Mouse (Mus musculus) forebrain, embryonic 11.5 days (tissue): ENCODE results near the gene Maml1. TPM values are rescaled to one million over a fixed set of nuclear protein-coding genes. Genes with fewer than 3 reads are reported as not detected.
A peak's percentile ranks its signal among the peaks of the same experiment; 100 is the strongest.

Source experiments
- ATAC-seq: fragments of 200-750 bp; cut with Nextera tagmentation; replicated peaks from 2 replicates; pipeline ENCODE4 v1.8.0; 2017; ENCODE audit warnings: moderate TSS enrichment; ENCODE audit not compliant: low FRiP score
- DNase-seq: peaks from one replicate; pipeline ENCODE4 v3.0.0-alpha.2; 2017; ENCODE audit warnings: low spot score
- H3K27ac ChIP-seq: fragments of 300-500 bp; sonication (generic); 2 replicates; pipeline ENCODE4 v1.5.1; 2014; ENCODE audit warnings: low read depth, low read length
- H3K27me3 ChIP-seq: fragments of 300-500 bp; sonication (generic); 2 replicates; pipeline ENCODE4 v1.6.1; 2014; ENCODE audit warnings: mild to moderate bottlenecking, low read length, mixed read lengths; ENCODE audit not compliant: control insufficient read depth, insufficient read depth
- H3K36me3 ChIP-seq: fragments of 300-500 bp; sonication (generic); 2 replicates; pipeline ENCODE4 v1.6.1; 2014; ENCODE audit warnings: mild to moderate bottlenecking, low read length, moderate library complexity, mixed read lengths; ENCODE audit not compliant: control insufficient read depth, insufficient read depth
- H3K4me1 ChIP-seq: fragments of 300-500 bp; sonication (generic); replicated peaks from 2 replicates; pipeline ENCODE4 v1.6.1; 2014; ENCODE audit warnings: low read length, mixed read lengths; ENCODE audit not compliant: control insufficient read depth, insufficient read depth
- H3K4me2 ChIP-seq: fragments of 300-500 bp; sonication (generic); 2 replicates; pipeline ENCODE4 v1.6.1; 2014; ENCODE audit warnings: low read depth, mild to moderate bottlenecking, low read length, moderate library complexity, mixed read lengths; ENCODE audit not compliant: severe bottlenecking
- H3K4me3 ChIP-seq: fragments of 300-500 bp; sonication (generic); 2 replicates; pipeline ENCODE4 v1.5.1; 2014; ENCODE audit warnings: low read depth, low read length
- H3K9ac ChIP-seq: fragments of 300-500 bp; sonication (generic); 2 replicates; pipeline ENCODE4 v1.6.1; 2014; ENCODE audit warnings: low read length
- H3K9me3 ChIP-seq: fragments of 300-500 bp; sonication (generic); 2 replicates; pipeline ENCODE4 v1.6.1; 2016; ENCODE audit warnings: low read length, mixed read lengths; ENCODE audit not compliant: control insufficient read depth
- WGBS: fragments of 180-500 bp; shearing (Covaris S2); extraction: QIAGEN DNeasy Blood & Tissue Kit; methylation state at CpG from one replicate; pipeline ENCODE4 v1.1.7; 2014; 5-methylcytosine and 5-hydroxymethylcytosine counted together
- polyA plus RNA-seq: library from polyadenylated mRNA; unstranded; fragments of >200 nt; fragmentation: Nextera tagmentation; extraction: Ambion mirVana; gene quantifications from 2 replicates; pipeline ENCODE4 v1.2.1, GENCODE M21; 2014

Maml1 gene
- polyA plus RNA-seq: 10.0 and 11.9 TPM in 2 replicates

DNA sequence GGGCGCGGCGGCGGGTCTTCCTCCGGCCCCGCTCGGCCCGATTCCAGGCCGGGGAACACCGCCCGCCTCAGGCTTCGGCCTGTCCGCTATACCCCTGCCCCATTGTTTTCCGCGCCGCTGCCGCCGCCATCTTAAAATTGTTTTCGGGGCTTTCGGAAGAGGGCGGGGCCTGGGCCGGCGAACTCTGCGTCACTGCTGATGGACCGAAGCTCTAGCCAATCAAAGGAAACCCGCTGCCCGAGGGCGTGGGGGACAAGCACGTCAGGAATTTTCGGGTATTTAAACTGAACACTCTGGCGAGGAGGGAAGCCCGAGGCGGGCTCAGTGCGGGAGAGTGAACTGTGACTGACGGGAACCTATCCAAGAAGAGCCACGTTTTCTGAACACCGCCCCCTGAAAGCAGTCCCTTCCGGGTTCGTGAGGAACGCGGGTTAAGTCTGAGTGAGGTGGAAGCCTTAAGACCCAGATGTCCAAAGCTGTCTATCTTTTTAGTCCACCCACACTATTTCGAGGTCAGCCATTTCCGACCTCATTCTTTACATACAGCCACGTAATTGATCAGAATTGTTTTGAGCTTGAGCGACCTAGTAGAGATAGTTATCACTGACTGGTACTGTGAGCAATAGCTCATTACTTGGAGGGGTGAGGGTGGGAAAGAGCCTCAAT lies at the start of gene Maml1:
Maml1 (minus strand) TSS at position 122 of the 666 bp plus-strand sequence.
- no peaks in the 10 kb centered on the region for H3K9me3 ChIP-seq
- DNase-seq (peak; percentile 99), ATAC-seq (peak; percentile 98)
- peak within 1 kb of the TSS; percentile 99 for H3K9ac ChIP-seq
- WGBS: under 1% methylated on average over 45 of the region's 45 CpGs
- H3K4me3 ChIP-seq: peak within 1 kb of the TSS; percentile 98
- H3K36me3 ChIP-seq: peaks cover 3% of the 10 kb centered on the region; the same call in 1 of the 2 replicates
- H3K27me3 ChIP-seq: no peaks in the 10 kb centered on the region
- peak within 1 kb of the TSS; percentile 95 for H3K27ac ChIP-seq
- peak within 1 kb of the TSS; percentile 78 for H3K4me2 ChIP-seq
- peaks cover 2% of the 10 kb centered on the region; the same call in 1 of the 2 replicates for H3K4me1 ChIP-seq

DNA sequence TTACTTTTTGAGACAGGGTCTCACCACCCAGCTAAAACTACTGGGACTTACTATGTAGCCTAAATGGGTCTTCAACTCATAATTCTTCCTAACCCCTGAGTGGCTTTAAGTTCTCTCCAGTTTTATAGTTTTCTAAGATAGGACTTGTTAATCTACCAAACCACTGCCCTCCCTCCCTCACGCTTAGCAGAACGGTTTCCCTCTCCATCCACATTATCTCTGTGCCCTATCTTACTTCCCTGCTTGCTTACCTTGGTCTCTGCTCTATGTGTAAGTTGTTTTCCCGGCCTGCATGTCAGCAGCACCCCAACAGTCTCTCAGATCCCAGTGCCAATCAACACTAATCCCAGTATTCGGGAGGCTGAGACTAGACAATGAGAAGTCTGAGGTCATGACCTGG lies 44.8 kb upstream of the Maml1 start:
- no peaks in the 10 kb centered on the region for H3K9me3 ChIP-seq
- H3K27me3 ChIP-seq: no peaks in the 10 kb centered on the region
- no peak overlapping the region for H3K4me3 ChIP-seq
- DNase-seq (no peak), ATAC-seq (no peak)
- no peaks in the 10 kb centered on the region for H3K36me3 ChIP-seq
- H3K4me2 ChIP-seq: no peak overlapping the region
- no peak overlapping the region for H3K27ac ChIP-seq
- no peak overlapping the region for H3K9ac ChIP-seq
- WGBS: 64% methylated on average over 4 of the region's 4 CpGs
- no peaks in the 10 kb centered on the region for H3K4me1 ChIP-seq

DNA sequence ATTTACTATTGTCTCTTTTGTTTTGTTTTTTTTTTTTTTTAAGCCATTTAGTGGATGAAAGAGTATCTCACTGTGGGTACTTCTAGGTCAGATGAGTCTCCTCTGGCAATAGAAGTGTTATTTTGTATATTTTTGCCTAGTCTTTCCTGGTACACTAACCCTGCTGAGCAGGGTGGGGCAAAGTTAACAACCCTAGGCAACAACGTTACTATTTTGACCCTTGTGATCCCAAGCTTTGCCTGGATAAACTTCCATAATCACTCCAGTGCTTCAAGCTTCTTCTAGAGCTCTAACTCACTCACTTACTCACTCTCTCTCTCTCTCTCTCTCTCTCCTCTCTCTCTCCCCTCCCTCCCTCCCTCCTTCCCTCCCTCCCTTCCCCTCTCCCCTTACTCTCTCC lies 44.0 kb upstream of the Maml1 start:
- Histone ChIP-seq H3K9me3 (no peaks in the 10 kb centered on the region), H3K9ac (no peak overlapping the region), H3K27ac (no peak overlapping the region), H3K4me1 (no peaks in the 10 kb centered on the region), H3K36me3 (no peaks in the 10 kb centered on the region), H3K4me3 (no peak overlapping the region), H3K27me3 (no peaks in the 10 kb centered on the region), H3K4me2 (no peak overlapping the region)
- WGBS: 50% methylated on average over 1 of the region's 1 CpGs
- ATAC-seq (no peak), DNase-seq (no peak)

DNA sequence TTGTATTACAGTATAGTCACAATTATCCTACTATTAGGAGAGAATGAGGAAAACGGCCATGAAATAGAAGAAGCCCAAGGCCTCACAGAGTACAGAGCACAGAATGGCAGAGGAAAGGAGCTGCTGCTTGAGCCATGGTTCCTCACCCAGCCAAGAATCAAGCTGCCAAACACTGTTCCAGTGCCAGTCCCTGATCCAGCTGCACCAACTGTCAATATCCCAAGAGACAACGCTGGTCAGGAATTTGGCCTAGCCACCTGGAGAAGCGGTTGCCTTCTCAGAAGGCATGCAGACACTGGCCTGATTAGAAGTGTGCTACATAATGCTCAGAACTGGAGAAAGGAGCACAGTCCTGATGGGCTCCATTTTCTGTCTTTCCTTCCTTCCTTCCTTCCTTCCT lies 41.1 kb upstream of the Maml1 start:
- Histone ChIP-seq H3K4me2 (no peak overlapping the region), H3K36me3 (no peaks in the 10 kb centered on the region), H3K27me3 (no peaks in the 10 kb centered on the region), H3K4me3 (no peak overlapping the region), H3K9ac (no peak overlapping the region), H3K9me3 (no peaks in the 10 kb centered on the region), H3K4me1 (no peaks in the 10 kb centered on the region), H3K27ac (no peak overlapping the region)
- ATAC-seq (no peak), DNase-seq (no peak)
- 96% methylated on average over 3 of the region's 3 CpGs for WGBS

DNA sequence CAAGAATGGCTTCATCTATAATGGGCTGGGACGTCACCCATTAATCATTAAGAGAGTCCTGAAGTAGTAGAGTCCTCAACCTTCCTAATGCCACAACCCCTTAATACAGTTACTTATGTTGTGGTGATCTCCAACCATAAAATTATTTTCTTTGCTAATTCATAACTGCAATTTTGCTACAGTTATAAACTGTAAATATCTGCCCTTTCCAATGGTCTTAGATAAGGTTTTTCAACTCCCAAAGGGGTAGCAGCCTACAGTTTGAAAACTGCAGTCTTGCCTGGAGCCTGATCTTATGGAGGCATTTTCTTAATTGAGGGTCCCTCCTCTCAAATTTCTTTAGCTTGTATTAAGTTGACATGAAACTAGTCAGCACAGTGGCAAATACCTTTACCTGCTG lies 37.3 kb upstream of the Maml1 start:
- Histone ChIP-seq H3K4me3 (no peak overlapping the region), H3K36me3 (no peaks in the 10 kb centered on the region), H3K4me2 (no peak overlapping the region), H3K27me3 (no peaks in the 10 kb centered on the region), H3K9me3 (no peaks in the 10 kb centered on the region), H3K27ac (no peak overlapping the region), H3K9ac (no peak overlapping the region), H3K4me1 (0 out of 2 replicates have a peak, but pooled peaks cover under 1% of the 10 kb centered on the region)
- WGBS: 88% methylated on average over 1 of the region's 1 CpGs
- no peak for ATAC-seq
- no peak for DNase-seq

DNA sequence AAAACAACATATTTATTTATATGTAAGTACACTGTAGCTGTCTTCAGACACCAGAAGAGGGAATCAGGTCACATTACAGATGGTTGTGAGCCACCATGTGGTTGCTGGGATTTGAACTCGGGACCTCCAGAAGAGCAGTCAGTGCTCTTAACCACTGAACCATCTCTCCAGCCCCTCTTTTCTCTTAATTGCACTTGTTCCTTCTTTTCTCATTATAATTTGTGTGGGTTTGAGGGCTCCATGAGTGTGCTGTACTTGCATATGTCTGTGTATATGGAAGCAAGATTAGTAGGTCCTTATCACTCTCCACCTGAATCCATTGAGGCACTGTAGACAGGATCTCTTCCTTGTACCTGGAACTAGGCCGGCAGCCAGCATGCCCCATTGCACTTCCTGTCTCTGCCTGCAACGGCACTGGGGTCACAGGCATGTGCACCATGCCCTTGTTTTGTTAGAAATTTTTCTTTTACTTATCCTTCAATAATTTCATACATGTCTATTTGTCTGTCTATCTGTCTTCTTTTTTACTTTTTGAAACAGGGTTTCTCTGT lies 36.0 kb upstream of the Maml1 start:
- H3K36me3 ChIP-seq: no peaks in the 10 kb centered on the region
- 92% methylated on average over 3 of the region's 3 CpGs for WGBS
- no peak for ATAC-seq
- no peaks in the 10 kb centered on the region for H3K9me3 ChIP-seq
- H3K4me3 ChIP-seq: no peak overlapping the region
- no peak for DNase-seq
- H3K27me3 ChIP-seq: no peaks in the 10 kb centered on the region
- H3K27ac ChIP-seq: no peak overlapping the region
- H3K4me1 ChIP-seq: peaks cover 8% of the 10 kb centered on the region
- no peak overlapping the region for H3K4me2 ChIP-seq
- H3K9ac ChIP-seq: no peak overlapping the region

DNA sequence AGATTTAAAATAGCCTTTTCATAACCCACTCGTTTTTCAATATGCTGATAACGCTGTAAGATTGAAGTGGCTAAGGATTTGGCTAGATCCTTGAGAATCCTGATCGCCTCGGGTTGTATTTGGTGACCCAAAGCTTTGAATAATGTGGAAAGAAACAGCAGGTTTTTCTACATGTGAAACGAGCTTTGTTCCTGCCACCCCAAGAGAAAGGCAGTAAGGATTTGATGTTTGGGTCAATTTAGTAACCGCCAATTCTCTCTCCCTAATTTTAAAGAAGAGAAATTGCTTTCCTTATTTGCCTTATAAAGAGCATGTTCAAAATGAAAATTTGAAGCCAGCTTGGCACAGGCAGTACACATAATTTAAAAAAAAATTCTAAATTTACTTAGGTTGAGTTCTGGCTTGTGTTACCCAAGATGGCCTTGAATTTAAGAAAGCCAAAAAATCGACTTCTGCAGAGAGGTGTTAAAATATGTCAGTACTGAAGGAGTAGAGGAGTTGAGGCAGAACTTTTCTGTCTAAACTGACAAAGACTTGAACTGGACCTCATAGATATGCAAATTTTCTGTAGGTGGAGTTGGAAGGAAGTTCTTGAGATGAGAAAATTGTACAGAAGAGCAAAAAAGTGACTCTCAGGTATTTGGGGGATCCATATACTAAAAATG lies 34.3 kb upstream of the Maml1 start:
- H3K4me2 ChIP-seq: peak overlapping the region; percentile 66
- DNase-seq (no peak), ATAC-seq (no peak)
- H3K9ac ChIP-seq: peak overlapping the region; percentile 87
- peaks cover 8% of the 10 kb centered on the region for H3K4me1 ChIP-seq
- H3K27ac ChIP-seq: peak overlapping the region; percentile 75
- H3K4me3 ChIP-seq: peak overlapping the region; percentile 93
- 8% methylated on average over 7 of the region's 7 CpGs for whole genome bisulfite sequencing
- H3K27me3 ChIP-seq: no peaks in the 10 kb centered on the region
- no peaks in the 10 kb centered on the region for H3K36me3 ChIP-seq
- H3K9me3 ChIP-seq: no peaks in the 10 kb centered on the region

DNA sequence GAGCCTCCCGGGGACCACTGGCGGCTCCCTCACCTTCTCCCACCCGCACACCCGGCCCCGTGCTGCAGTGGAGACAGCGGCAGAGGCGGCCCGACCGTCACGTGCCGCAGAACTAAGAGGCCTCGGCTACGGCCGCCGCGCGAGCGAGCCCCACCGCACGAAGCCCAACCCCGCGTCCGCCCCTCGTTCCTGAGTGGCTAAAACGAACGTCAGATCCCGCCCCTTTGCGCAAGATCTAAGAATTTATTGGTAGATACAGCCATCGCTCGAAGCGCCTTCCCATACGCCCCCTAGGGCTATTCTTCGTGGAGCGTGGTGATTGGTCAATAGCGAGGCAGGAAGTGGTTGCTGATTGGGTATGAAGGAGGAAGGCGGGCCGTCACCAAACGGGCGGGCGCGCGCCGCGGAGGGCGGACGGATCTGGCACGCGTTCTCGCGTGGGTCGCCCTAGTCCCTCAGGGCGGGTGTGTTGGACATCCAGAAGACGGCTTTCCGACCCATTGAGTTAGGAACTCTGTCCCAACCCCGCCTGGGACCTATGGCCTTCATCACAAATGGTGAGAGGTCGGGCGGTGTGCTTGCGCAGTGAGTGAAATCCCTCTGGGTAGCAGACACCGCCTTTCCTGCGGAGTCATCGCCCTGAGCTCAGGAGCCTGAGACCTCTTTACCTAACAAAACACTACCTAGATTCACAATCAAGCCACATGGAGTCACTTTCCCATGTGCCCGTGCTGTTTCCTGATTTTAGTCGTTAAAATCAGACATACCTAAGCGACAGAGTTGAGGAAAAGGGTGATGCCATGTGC lies 33.6 kb upstream of the Maml1 start, which contains the start of gene Canx:
Canx (minus strand) TSS at position 178 of the 806 bp plus-strand sequence.
- H3K27me3 ChIP-seq: no peaks in the 10 kb centered on the region
- no peaks in the 10 kb centered on the region for H3K9me3 ChIP-seq
- peak within 1 kb of the TSS; percentile 85 for H3K4me2 ChIP-seq
- peak within 1 kb of the TSS; percentile 96 for H3K9ac ChIP-seq
- DNase-seq: peak; percentile 99
- under 1% methylated on average over 64 of the region's 64 CpGs for WGBS
- ATAC-seq: peak; percentile 98
- H3K4me3 ChIP-seq: peak within 1 kb of the TSS; percentile 93
- H3K36me3 ChIP-seq: no peaks in the 10 kb centered on the region
- peak within 1 kb of the TSS; percentile 84 for H3K27ac ChIP-seq
- H3K4me1 ChIP-seq: peaks cover 8% of the 10 kb centered on the region
